Mouse (Mus musculus): ENCODE results near the gene Thbd.

DNA sequence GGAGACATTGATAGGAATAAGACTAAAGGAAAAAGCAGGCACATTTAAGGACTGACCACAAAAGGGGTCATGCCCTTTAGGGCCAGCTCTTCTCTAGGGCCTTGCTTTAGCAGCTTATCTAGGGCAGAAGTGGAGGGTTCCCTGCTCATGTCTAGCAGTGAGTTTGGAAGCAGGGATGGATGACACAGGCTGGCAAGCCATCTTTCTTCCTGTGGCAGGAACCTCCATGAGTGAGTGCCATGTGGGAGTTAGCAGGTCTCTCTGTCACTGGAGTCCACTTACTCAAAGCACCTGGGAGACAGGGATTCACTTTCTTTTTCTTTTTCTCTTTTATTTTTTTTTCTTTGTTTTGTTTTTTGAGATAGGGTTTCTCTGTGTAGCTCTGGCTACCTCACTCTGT lies 14.1 kb downstream of the Thbd start:
- TF ChIP-seq CTCF (IDR thresholded peaks at IDR 0.05; ENCODE audit: low read depth) (no peak), EP300 (IDR thresholded peaks at IDR 0.05; ENCODE audit: low read depth) (no peak)

Data from heart, postnatal 0 days (tissue).